Mouse (Mus musculus) liver, adult 2 months (tissue): ENCODE results near the gene Rdh16f2.

Experiments used
- CTCF ChIP-seq: fragments of 200-500 bp; IDR thresholded peaks from 2 replicates; pipeline ENCODE4 v1.5.1; 2011; ENCODE audit warnings: low read depth, low read length, control low read depth
- POLR2A ChIP-seq: fragments of 200-500 bp; IDR thresholded peaks from 2 replicates; pipeline ENCODE4 v1.6.1; 2011; ENCODE audit warnings: low read length, control low read depth; ENCODE audit not compliant: insufficient read depth; ENCODE audit errors: extremely low read depth

- TF ChIP-seq POLR2A: no peak
- peak; percentile 61; the same call in 1 of the 2 replicates for TF ChIP-seq CTCF
Measured at GRCm38 (mm10) chr10:127825386-127825785, 40.9 kb upstream of the Rdh16f2 start.
